Mouse (Mus musculus) gastrocnemius, postnatal 10 days (tissue): Measurements from ENCODE around the gene Cpt1a. TPM values are rescaled to one million over a fixed set of nuclear protein-coding genes. Genes with fewer than 3 reads are reported as not detected.

Experiments used
- DNase-seq: peaks from one replicate; pipeline ENCODE4 v3.0.0; 2021; ENCODE audit warnings: mixed read lengths
- microRNA-seq, 2 experiments: library from miRNA; unstranded; fragments of <30 nt; microRNA quantifications; one replicate each; pipeline ENCODE4 v1.2.0; 2021
- total RNA-seq, 2 experiments: library from RNA; stranded (reverse); gene quantifications; 2 replicates each; pipeline ENCODE4 v1.2.3; 2021

The Cpt1a gene
- total RNA-seq, 2 experiments from 2014 or later, result 34.5 to 45.9 TPM

DNA sequence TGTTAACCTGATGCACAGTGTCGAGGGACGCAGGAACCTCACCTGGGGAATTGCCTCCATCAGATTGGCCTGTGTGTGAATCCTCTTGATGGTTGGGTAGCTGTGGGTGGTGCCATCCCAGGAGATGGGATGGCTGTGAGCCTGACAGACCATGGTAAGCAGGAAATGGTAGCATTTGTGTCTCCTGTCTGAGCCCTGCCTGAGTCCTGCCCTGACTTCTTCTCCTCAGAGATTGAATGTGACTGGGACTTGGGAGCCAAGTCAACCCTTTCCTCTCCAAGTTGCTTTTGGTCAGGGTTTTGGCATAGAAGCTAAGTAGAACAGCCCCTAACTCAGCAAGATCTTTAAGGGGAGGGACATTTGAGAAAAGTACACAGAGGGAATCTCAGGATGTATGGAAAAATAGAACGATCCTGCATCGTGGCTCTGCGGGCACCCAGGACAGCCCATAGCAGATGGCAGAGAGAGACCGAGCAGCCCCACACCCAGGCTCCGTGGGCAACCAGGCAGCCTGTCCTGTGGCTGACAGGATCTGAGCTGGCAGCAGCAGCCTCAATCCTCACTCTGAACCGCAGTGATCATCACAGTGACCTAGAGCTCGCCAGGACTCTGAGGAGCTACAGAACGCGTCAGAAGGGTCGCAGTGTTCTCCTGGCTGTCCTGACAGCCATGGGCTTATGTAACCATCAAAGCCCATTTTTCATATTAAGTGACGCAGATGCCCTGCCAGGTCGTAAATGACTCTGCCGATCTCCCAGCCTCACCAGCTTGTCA is 106.1 kb downstream of the Cpt1a start:
- no peak for DNase-seq

DNA sequence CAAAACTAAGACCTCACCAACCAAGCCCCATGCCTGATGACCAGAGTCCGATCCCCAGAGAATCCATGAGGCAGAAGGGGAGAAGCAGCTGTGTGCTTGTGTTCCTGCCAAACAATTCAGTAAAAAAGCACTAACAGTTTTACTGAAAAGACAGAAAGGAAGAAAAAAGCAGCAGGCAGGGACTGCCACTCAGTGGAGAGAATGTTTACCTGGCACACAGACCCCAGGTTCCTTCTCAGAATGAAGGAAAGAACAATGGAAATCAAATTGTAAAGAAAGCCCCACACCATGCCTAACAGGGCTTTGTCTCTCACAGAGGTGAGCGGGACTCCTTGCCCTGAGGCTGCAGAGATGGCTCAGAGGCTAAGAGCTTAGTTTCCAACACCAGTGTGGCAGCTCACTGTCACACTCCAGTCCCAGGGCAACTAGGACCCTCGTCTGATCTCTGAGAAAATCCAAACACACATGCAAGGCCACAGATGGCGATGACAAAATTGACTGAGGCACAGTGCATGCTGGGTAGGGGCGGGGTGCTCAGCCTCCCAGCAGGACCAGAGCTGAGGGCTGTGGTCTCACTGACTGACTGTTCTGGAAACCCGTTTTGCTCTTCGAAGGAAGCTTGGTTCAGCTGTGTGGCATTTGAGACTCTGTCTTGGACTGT is 107.2 kb downstream of the Cpt1a start:
- DNase-seq, result no peak

DNA sequence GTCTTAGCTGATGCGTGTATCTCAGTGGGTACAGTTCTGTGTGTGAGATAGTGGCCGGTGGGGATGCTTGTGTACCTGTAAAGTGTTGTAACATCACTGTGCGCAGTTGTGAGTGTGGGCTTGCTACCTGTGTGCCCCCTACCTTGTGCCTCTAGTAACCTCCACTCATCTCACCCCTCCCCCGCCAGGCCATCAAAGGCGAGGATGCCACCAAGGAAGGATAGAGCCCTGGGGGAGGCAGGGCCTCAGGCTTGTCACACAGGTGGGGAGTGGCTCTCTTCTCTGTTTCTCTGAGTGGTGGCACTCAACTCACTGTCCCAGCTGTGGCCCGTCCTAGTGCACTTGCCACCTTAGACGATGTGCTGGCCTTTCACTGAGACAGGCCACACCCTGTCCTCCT is 108.9 kb downstream of the Cpt1a start:
- DNase-seq, result no peak

- no peak for DNase-seq
These were observed 109.8 kb downstream of the Cpt1a start for GRCm38 (mm10) chr19:3431969-3432368.

DNA sequence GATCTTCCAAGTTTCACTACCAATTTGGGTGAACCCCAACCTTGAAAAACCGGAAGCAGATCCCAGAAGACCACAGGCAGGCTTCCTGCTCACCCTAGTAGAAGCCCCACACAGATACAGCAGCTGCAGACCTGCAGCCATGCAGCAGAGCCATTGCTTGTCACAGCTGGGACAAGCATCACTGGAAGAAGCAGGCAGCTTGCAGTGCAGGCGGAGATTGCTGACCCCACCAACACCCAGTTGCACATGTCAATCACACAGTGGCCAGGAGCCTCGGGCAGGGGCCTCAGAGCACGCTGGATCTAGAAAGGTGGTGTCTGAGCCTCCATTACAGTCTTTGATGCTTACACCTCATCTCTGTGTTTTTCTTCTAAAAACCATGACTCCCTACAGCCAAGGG is 112.0 kb downstream of the Cpt1a start:
- no peak for DNase-seq

- no peak for DNase-seq
These were observed 112.5 kb downstream of the Cpt1a start for GRCm38 (mm10) chr19:3434641-3435040.

Small RNA genes lying within 50 kb of the gene (microRNA-seq; reads per million reads assigned to microRNA genes)
- 0 reads per million in 2 experiments for gene Mir6984

Other genes with a start within 250 kb of the Cpt1a start
- 10 to 100 TPM; 73.4 to 74.8 TPM for gene Mrpl21, start 39.4 kb upstream of the Cpt1a start, total RNA-seq
- 1 to 10 TPM; 3.7 to 4.0 TPM for gene Ighmbp2, start 39.3 kb upstream of the Cpt1a start, total RNA-seq
- gene Tesmin, start 66.5 kb downstream of the Cpt1a start, total RNA-seq, result under 1 TPM; 0.68 to 0.77 TPM
- gene Gal, start 92.2 kb downstream of the Cpt1a start, total RNA-seq, result 1 to 10 TPM in 1 of 2 experiments, not detected in 1; 1.9 TPM